Mouse (Mus musculus) embryonic facial prominence, embryonic 15.5 days (tissue): ENCODE measurements around the gene Myh7b. TPM values are rescaled to one million over a fixed set of nuclear protein-coding genes. Genes with fewer than 3 reads are reported as not detected.

Experiments
- ATAC-seq: fragments of 200-750 bp; cut with Nextera tagmentation; 2 replicates; pipeline ENCODE4 v1.8.0; 2017; ENCODE audit warnings: low read depth, moderate TSS enrichment; ENCODE audit not compliant: insufficient number of reproducible peaks, low FRiP score, low TSS enrichment
- H3K27ac ChIP-seq: fragments of 300-500 bp; sonication (generic); replicated peaks from 2 replicates; pipeline ENCODE4 v1.5.1; 2015; ENCODE audit warnings: mild to moderate bottlenecking, inconsistent platforms
- H3K27me3 ChIP-seq: fragments of 300-500 bp; sonication (generic); 2 replicates; pipeline ENCODE4 v1.6.1; 2015; ENCODE audit warnings: inconsistent platforms
- H3K36me3 ChIP-seq: fragments of 300-500 bp; sonication (generic); 2 replicates; pipeline ENCODE4 v1.6.1; 2015; ENCODE audit warnings: mild to moderate bottlenecking, inconsistent platforms
- H3K4me1 ChIP-seq: fragments of 300-500 bp; sonication (generic); 2 replicates; pipeline ENCODE4 v1.6.1; 2015; ENCODE audit warnings: inconsistent platforms
- H3K4me2 ChIP-seq: fragments of 300-500 bp; sonication (generic); replicated peaks from 2 replicates; pipeline ENCODE4 v1.6.1; 2015; ENCODE audit warnings: mild to moderate bottlenecking, inconsistent platforms
- H3K4me3 ChIP-seq: fragments of 300-500 bp; sonication (generic); replicated peaks from 2 replicates; pipeline ENCODE4 v1.5.1; 2015; ENCODE audit warnings: mild to moderate bottlenecking, inconsistent platforms
- H3K9ac ChIP-seq: fragments of 300-500 bp; sonication (generic); 2 replicates; pipeline ENCODE4 v1.6.1; 2015; ENCODE audit warnings: inconsistent platforms
- H3K9me3 ChIP-seq: fragments of 300-500 bp; sonication (generic); replicated peaks from 2 replicates; pipeline ENCODE4 v1.6.1; 2016; ENCODE audit warnings: inconsistent platforms
- WGBS: fragments of 180-500 bp; shearing (Covaris S2); methylation state at CpG from one replicate; pipeline ENCODE4 v1.1.7; 2015; 5-methylcytosine and 5-hydroxymethylcytosine counted together
- polyA plus RNA-seq: library from polyadenylated mRNA; unstranded; fragments of >200 nt; fragmentation: Nextera tagmentation; extraction: Ambion mirVana; gene quantifications from 2 replicates; pipeline ENCODE4 v1.2.1, GENCODE M21; 2015

Gene Myh7b
- polyA plus RNA-seq, 1 experiment from 2014 or later = 1.7 TPM

DNA sequence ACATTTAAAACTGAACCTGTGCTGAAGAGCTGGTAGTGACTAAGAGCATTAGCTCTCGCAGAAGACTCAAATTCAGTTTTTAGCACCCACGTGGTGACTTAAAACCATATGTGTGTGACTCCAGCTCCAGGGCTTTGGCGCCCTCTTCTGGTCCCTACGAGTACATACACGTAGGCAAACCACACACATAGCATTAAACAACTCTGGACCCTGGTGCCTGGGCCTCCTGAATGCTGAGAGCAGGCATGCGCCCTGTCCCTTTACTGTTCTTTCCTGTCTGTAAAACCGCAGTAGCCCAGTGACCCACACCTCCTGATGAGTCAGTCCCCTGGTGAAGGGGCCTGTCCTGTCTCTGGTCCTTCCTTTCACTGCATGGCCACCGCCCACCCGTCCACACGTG is 13.7 kb downstream of the Myh7b start:
- 36% methylated on average over 10 of the region's 10 CpGs for WGBS
- no peak for ATAC-seq
- Histone ChIP-seq H3K9me3 (no peaks in the 10 kb centered on the region), H3K27ac (no peak overlapping the region), H3K4me3 (no peak overlapping the region), H3K36me3 (no peaks in the 10 kb centered on the region), H3K4me2 (no peak overlapping the region), H3K27me3 (peaks cover 35% of the 10 kb centered on the region), H3K4me1 (peaks cover 10% of the 10 kb centered on the region), H3K9ac (no peak overlapping the region)

DNA sequence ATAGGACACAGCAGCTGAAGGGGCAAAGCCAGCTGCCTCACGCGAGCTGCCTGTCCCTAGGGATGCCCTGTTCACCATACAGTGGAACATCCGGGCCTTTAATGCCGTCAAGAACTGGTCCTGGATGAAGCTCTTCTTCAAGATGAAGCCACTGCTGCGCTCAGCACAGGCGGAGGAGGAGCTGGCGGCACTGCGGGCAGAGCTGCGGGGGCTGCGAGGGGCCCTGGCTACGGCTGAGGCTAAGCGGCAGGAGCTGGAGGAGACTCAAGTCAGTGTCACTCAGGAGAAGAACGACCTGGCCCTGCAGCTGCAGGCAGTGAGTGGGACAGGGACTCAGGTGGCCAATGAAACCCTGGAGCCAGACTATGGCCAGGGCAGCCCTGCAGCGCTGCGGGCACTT is 15.3 kb downstream of the Myh7b start:
- Histone ChIP-seq H3K27ac (no peak overlapping the region), H3K9me3 (no peaks in the 10 kb centered on the region), H3K9ac (no peak overlapping the region), H3K27me3 (peaks cover 51% of the 10 kb centered on the region), H3K4me3 (no peak overlapping the region), H3K4me2 (no peak overlapping the region), H3K4me1 (peaks cover 22% of the 10 kb centered on the region), H3K36me3 (no peaks in the 10 kb centered on the region)
- no peak for ATAC-seq
- 55% methylated on average over 15 of the region's 15 CpGs for WGBS

DNA sequence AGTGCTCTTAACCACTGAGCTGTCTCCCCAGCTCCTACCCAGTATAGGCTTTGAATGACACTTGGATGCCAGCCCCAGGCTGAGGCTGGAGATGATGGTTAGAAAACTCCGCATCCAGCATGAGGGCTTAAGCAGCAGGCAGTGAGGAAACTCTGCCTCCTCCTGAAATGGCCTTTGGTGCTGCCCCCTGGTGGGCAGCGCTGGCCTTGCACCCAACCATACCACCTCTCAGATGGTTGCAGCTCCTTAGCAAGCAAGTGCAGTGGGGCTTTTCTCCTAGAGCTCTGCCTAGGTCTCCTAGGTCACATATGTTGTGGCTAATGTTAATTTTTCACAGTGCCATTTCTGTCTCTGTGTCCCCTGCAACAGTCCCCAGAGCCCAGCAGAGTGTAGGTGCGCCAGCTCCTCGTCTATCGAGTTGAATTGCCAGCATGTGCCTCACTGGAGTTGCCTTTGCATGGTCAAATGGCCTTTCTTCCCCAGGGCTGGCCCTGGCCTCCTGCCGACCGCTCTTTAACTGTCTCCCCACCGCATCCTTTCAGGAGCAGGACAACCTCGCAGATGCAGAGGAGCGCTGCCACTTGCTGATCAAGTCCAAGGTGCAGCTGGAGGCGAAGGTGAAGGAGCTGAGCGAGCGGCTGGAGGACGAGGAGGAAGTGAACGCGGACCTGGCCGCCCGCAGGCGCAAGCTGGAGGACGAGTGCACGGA is 16.2 kb downstream of the Myh7b start:
- H3K27ac ChIP-seq = no peak overlapping the region
- peaks cover 4% of the 10 kb centered on the region for H3K36me3 ChIP-seq
- no peak overlapping the region for H3K4me3 ChIP-seq
- ATAC-seq = no peak
- no peak overlapping the region for H3K4me2 ChIP-seq
- WGBS = 48% methylated on average over 21 of the region's 21 CpGs
- no peaks in the 10 kb centered on the region for H3K9me3 ChIP-seq
- peaks cover 22% of the 10 kb centered on the region for H3K4me1 ChIP-seq
- no peak overlapping the region for H3K9ac ChIP-seq
- peaks cover 60% of the 10 kb centered on the region for H3K27me3 ChIP-seq

DNA sequence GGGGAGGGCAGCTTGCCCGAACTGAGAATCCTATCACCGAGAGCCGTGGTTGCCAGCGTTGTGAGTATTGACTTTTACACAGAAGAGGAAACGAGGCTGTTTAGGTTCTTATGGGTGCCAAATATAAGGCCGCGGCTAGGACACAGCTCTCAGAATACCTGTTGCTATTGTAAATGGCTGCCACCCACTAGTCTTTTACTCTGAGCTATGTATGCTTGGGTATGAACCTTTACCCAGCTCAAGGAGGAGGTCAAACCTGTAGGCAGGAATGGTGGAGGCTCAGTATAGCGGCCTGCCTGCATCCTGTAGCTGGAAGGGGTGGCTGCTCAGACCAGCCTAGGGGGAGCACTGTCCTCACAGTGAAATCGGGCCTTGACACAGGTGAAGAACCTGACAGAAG is 17.1 kb downstream of the Myh7b start:
- Histone ChIP-seq H3K36me3 (peaks cover 14% of the 10 kb centered on the region), H3K4me2 (no peak overlapping the region), H3K27ac (no peak overlapping the region), H3K4me1 (peaks cover 22% of the 10 kb centered on the region), H3K9ac (no peak overlapping the region), H3K9me3 (no peaks in the 10 kb centered on the region), H3K4me3 (no peak overlapping the region), H3K27me3 (peaks cover 69% of the 10 kb centered on the region)
- ATAC-seq = no peak
- 83% methylated on average over 9 of the region's 9 CpGs for WGBS

DNA sequence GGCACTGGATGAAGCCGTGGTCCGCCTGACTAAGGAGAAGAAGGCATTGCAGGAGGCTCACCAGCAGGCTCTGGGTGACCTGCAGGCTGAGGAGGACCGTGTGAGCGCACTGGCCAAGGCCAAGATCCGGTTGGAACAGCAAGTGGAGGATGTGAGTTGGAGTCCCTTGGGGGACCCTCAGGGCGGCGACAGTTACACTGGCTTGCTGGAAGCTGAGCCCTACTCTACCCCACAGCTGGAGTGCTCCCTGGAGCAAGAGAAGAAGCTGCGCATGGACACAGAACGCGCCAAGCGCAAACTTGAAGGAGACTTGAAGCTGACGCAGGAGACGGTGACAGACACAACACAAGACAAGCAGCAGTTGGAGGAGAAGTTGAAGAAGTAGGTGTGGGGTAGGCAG is 17.5 kb downstream of the Myh7b start:
- Histone ChIP-seq H3K4me3 (no peak overlapping the region), H3K4me2 (peak overlapping the region; percentile 79; the same call in 1 of the 2 replicates), H3K9ac (no peak overlapping the region), H3K4me1 (peaks cover 22% of the 10 kb centered on the region), H3K27me3 (peaks cover 73% of the 10 kb centered on the region), H3K9me3 (no peaks in the 10 kb centered on the region), H3K27ac (no peak overlapping the region), H3K36me3 (peaks cover 18% of the 10 kb centered on the region)
- 78% methylated on average over 13 of the region's 13 CpGs for WGBS
- no peak for ATAC-seq

DNA sequence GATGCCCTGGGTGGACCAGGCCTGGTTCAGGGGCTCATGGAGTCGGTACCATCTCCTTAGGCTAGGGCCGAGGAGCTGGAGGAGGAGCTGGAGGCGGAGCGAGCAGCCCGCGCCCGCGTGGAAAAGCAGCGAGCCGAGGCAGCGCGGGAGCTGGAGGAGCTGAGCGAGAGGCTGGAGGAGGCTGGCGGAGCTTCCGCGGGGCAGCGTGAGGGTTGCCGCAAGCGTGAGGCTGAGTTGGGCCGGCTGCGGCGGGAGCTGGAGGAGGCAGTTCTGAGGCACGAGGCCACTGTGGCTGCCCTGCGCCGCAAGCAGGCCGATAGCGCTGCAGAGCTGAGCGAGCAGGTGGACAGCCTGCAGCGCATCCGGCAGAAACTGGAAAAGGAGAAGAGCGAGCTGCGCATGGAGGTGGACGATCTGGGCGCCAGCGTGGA is 18.2 kb downstream of the Myh7b start:
- ATAC-seq = 0 out of 2 replicates have a peak, but pooled peaks have one; percentile 6
- H3K36me3 ChIP-seq = peaks cover 25% of the 10 kb centered on the region
- 1% methylated on average over 35 of the region's 35 CpGs for WGBS

DNA sequence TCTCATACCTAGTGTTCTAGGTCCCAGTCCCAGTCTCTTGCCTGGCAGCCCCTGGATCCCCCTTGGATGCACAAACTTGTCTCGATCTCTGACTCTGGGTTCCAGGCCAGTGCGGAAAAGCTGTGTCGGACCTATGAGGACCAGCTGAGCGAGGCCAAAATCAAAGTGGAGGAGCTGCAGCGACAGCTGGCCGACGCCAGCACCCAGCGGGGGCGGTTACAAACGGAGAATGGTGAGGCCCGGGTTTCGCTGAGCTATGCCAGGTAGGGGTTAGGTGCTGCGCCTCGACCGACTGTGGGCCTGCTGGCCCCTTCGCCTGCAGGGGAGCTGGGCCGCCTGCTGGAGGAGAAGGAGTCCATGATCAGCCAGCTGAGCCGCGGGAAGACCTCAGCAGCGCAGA is 19.1 kb downstream of the Myh7b start:
- Histone ChIP-seq H3K9me3 (no peaks in the 10 kb centered on the region), H3K4me3 (no peak overlapping the region), H3K9ac (no peak overlapping the region), H3K4me1 (peaks cover 22% of the 10 kb centered on the region), H3K27me3 (peaks cover 84% of the 10 kb centered on the region), H3K4me2 (no peak overlapping the region), H3K36me3 (peaks cover 34% of the 10 kb centered on the region), H3K27ac (no peak overlapping the region)
- ATAC-seq = no peak
- WGBS = 33% methylated on average over 20 of the region's 20 CpGs

More for the DNA sequence above, 18.2 kb downstream of the Myh7b start:
- Histone ChIP-seq H3K27me3 (peaks cover 80% of the 10 kb centered on the region), H3K27ac (no peak overlapping the region), H3K4me2 (peak overlapping the region; percentile 79), H3K9ac (0 out of 2 replicates have a peak overlapping the region, but pooled peaks have one; percentile 15), H3K4me3 (peak overlapping the region; percentile 43), H3K4me1 (peaks cover 22% of the 10 kb centered on the region), H3K9me3 (no peaks in the 10 kb centered on the region)

DNA sequence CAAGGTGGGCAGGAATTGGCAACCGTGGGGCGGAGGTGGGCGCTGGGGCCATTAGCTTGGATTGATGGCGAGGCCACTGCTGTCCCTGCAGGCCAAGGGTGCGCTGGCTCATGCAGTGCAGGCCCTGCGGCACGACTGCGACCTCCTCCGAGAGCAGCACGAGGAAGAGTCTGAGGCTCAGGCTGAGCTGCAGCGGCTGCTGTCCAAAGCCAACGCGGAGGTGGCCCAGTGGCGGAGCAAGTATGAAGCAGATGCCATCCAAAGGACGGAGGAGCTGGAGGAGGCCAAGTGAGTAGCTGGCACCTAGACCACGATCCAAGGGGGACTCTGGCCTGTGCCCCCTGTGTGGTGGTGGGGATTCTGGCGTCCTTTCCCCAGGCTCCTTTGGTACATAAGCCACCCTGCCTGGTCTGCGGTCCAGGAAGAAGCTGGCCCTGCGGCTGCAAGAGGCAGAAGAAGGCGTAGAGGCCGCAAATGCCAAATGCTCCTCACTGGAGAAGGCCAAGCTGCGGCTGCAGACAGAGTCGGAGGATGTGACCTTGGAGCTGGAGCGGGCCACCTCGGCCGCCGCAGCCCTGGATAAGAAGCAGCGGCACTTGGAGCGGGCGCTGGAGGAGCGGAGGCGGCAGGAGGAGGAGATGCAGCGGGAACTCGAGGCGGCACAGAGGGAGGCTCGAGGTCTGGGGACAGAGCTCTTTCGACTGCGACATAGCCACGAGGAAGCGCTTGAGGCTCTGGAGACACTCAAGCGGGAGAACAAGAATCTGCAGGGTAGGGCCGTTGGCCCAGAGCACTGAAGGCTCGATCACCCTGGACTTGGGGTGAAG is 19.8 kb downstream of the Myh7b start:
- WGBS = 27% methylated on average over 43 of the region's 43 CpGs
- Histone ChIP-seq H3K4me1 (peaks cover 22% of the 10 kb centered on the region), H3K4me3 (no peak overlapping the region), H3K9ac (no peak overlapping the region), H3K27me3 (peaks cover 82% of the 10 kb centered on the region), H3K36me3 (peaks cover 40% of the 10 kb centered on the region), H3K9me3 (no peaks in the 10 kb centered on the region), H3K27ac (no peak overlapping the region), H3K4me2 (no peak overlapping the region)
- no peak for ATAC-seq

DNA sequence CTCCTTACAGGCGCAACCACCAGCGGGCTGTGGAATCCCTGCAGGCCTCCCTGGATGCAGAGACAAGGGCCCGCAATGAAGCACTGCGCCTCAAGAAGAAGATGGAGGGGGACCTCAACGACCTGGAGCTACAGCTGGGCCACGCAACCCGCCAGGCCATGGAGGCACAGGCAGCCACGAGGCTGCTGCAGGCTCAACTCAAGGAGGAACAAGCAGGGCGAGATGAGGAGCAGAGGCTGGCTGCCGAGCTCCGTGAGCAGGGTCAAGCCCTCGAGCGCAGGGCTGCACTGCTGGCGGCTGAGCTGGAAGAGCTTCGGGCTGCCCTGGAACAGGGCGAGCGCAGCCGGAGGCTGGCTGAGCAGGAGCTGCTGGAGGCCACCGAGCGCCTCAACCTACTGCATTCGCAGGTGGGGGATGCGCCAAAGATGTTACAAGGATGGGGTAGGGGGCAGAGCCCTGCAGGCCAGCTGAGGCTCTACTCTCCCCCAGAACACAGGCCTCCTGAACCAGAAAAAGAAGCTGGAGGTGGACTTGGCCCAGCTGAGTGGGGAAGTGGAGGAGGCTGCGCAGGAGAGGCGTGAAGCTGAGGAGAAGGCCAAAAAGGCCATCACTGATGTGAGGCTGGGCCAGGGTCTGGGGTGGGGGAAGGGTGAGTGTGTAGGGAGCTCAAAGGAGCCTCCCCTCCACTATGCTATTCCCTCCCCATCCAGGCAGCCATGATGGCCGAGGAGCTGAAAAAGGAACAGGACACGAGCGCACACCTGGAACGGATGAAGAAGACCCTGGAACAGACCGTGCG is 21.3 kb downstream of the Myh7b start:
- 71% methylated on average over 30 of the region's 30 CpGs for WGBS
- Histone ChIP-seq H3K36me3 (peaks cover 55% of the 10 kb centered on the region), H3K4me1 (peaks cover 22% of the 10 kb centered on the region), H3K4me2 (no peak overlapping the region), H3K4me3 (no peak overlapping the region), H3K9ac (no peak overlapping the region), H3K9me3 (no peaks in the 10 kb centered on the region), H3K27me3 (peaks cover 73% of the 10 kb centered on the region), H3K27ac (no peak overlapping the region)
- ATAC-seq = no peak

DNA sequence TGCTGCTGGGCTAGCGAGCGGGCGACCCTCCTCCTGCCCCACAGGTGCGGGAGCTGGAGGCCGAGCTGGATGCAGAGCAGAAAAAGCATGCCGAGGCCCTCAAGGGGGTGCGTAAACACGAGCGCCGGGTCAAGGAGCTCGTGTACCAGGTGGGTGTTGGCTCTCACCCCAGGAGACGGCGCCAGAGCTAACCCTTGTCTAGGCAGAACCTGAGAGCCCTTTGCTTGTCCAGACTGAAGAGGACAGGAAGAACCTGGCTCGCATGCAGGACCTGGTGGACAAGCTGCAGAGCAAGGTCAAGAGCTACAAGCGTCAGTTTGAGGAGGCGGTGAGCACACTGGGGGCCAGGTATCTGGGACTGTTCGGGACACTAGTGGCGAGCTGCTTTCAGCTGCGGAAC is 22.1 kb downstream of the Myh7b start:
- H3K9me3 ChIP-seq = no peaks in the 10 kb centered on the region
- H3K4me1 ChIP-seq = peaks cover 22% of the 10 kb centered on the region
- no peak overlapping the region for H3K9ac ChIP-seq
- H3K27ac ChIP-seq = no peak overlapping the region
- WGBS = 65% methylated on average over 19 of the region's 19 CpGs
- peaks cover 65% of the 10 kb centered on the region for H3K27me3 ChIP-seq
- no peak overlapping the region for H3K4me3 ChIP-seq
- no peak for ATAC-seq
- H3K36me3 ChIP-seq = peaks cover 63% of the 10 kb centered on the region
- no peak overlapping the region for H3K4me2 ChIP-seq

DNA sequence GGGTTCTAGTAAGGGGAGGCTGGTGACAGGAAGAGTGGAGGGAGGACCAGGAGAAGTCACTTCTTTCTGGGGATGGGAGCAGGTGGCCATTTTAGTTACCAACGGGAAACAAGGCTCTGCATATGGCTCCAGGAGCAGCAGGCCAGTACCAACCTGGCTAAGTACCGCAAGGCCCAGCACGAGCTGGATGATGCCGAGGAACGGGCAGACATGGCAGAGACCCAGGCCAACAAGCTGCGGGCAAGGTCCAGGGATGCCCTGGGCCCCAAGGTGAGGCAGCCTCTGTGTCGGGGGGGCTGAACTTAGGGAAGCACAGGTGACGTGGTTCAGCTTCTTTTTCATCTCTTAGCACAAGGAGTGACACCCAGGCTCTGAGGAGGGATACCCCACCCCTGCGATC is 22.7 kb downstream of the Myh7b start:
- Histone ChIP-seq H3K27ac (no peak overlapping the region), H3K4me1 (peaks cover 22% of the 10 kb centered on the region), H3K9me3 (no peaks in the 10 kb centered on the region), H3K27me3 (peaks cover 59% of the 10 kb centered on the region), H3K36me3 (peaks cover 68% of the 10 kb centered on the region), H3K4me3 (no peak overlapping the region), H3K4me2 (no peak overlapping the region), H3K9ac (no peak overlapping the region)
- 89% methylated on average over 9 of the region's 9 CpGs for WGBS
- ATAC-seq = no peak
